Mouse (Mus musculus) adrenal gland, postnatal 10 days (tissue): Measurements from ENCODE around the gene Map3k5. TPM values are rescaled to one million over a fixed set of nuclear protein-coding genes. Genes with fewer than 3 reads are reported as not detected.

Experiments used
- total RNA-seq, 2 experiments: library from RNA; stranded (reverse); gene quantifications; 2 replicates each; pipeline ENCODE4 v1.2.3; 2021

Gene Map3k5
- total RNA-seq, 2 experiments from 2014 or later, result 16.4 to 28.3 TPM

Other genes with a start within 250 kb of the Map3k5 start
- gene Il20ra, start 221.9 kb upstream of the Map3k5 start, total RNA-seq, result 1 to 10 TPM; 2.8 to 3.3 TPM
- gene Slc35d3, start 83.0 kb upstream of the Map3k5 start, total RNA-seq, result 10 to 100 TPM; 10.2 to 11.7 TPM
- 10 to 100 TPM; 42.5 to 47.8 TPM for gene Pex7, start 26.8 kb upstream of the Map3k5 start, total RNA-seq
- gene Map7, start 214.0 kb downstream of the Map3k5 start, total RNA-seq, result 10 to 100 TPM; 15.9 to 18.7 TPM